Mouse (Mus musculus) cerebellum, adult 2 months (tissue): ENCODE data around the gene Rspry1. TPM values are rescaled to one million over a fixed set of nuclear protein-coding genes. Genes with fewer than 3 reads are reported as not detected.

Experiments used
- DNase-seq, 2 experiments: peaks; one replicate each; pipeline ENCODE4 v3.0.0; 2021
- H3K27ac ChIP-seq: fragments of 200-500 bp; 2 replicates; pipeline ENCODE4 v1.5.1; 2012; ENCODE audit warnings: low read length, control low read depth, inconsistent platforms; ENCODE audit not compliant: insufficient read depth
- H3K27me3 ChIP-seq: fragments of 200-500 bp; 2 replicates; pipeline ENCODE4 v1.6.1; 2012; ENCODE audit warnings: inconsistent platforms, mild to moderate bottlenecking, low read length, moderate library complexity; ENCODE audit not compliant: control insufficient read depth, insufficient read depth
- H3K4me1 ChIP-seq: fragments of 200-500 bp; 2 replicates; pipeline ENCODE4 v1.6.1; 2011; ENCODE audit warnings: low read length; ENCODE audit not compliant: control insufficient read depth, insufficient read depth
- H3K4me3 ChIP-seq: fragments of 200-500 bp; replicated peaks from 2 replicates; pipeline ENCODE3; 2011; ENCODE audit warnings: mild to moderate bottlenecking, low read depth, low read length, control low read depth; ENCODE audit not compliant: insufficient read depth
- CTCF ChIP-seq: fragments of 200-500 bp; IDR thresholded peaks from 2 replicates; pipeline ENCODE4 v1.5.1; 2011; ENCODE audit warnings: low read depth, mild to moderate bottlenecking, control low read depth, low read length, moderate library complexity, borderline replicate concordance; ENCODE audit not compliant: insufficient read depth
- POLR2A ChIP-seq: fragments of 200-500 bp; IDR thresholded peaks from 2 replicates; pipeline ENCODE4 v1.6.1; 2011; ENCODE audit warnings: low read length, control low read depth, borderline replicate concordance; ENCODE audit not compliant: insufficient read depth
- WGBS: fragments of 180-500 bp; shearing (Covaris S2); methylation state at CpG from one replicate; pipeline ENCODE4 v1.1.7; 2018; 5-methylcytosine and 5-hydroxymethylcytosine counted together
- polyA plus RNA-seq: library from polyadenylated mRNA; depleted of rRNA; stranded (reverse); fragments of >200 nt; gene quantifications from 2 replicates; pipeline ENCODE4 v1.2.3, GENCODE M21; 2012; rRNA removed

The Rspry1 gene
- polyA plus RNA-seq, 1 experiment = 22.0 TPM

DNA sequence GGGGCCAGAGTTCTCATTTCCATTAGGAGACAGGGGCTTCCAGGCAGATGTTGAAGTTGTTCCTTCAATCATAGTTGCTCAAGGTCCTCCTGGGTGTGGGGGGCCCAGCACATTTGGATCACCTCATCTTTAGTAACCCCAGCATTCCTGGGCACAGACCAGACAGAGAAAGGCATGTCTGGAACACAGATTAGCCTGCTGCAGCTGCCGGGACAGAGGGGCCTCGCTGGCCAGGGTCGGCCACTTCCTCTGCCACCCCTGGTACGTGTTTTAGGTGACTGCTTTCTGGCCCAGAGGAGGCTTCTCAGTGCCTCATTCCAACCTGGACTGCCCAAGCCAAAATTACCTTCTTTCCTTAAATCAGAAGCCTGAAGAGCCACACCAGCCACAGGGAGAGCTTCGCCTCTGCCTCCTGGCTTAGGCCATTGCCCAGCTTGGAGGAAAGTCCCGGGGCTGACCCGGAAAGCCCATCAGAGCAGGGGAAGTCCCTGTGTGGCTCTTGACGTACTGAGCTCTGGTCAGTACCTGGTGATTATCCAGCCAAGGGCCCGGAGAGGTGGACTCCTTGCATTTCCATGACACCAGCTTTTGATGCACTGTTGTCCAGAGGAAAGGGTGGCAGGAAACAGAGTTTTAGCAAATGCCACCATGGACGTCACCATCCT is 104.0 kb downstream of the Rspry1 start:
- H3K4me1 ChIP-seq = no peaks in the 10 kb centered on the region
- H3K27me3 ChIP-seq = no peaks in the 10 kb centered on the region
- H3K27ac ChIP-seq = no peak overlapping the region
- DNase-seq = no peak
- H3K4me3 ChIP-seq = no peak overlapping the region
- WGBS = 87% methylated on average over 10 of the region's 10 CpGs
- TF ChIP-seq CTCF (no peak), POLR2A (no peak)

GRCm38 (mm10) chr8:94706732-94707395 is 105.1 kb downstream of the Rspry1 start:
- H3K4me1 ChIP-seq = no peaks in the 10 kb centered on the region
- no peak overlapping the region for H3K27ac ChIP-seq
- no peak overlapping the region for H3K4me3 ChIP-seq
- no peak for TF ChIP-seq CTCF
- TF ChIP-seq POLR2A = no peak
- DNase-seq = peak in 1 of 2 experiments; percentile 28
- no peaks in the 10 kb centered on the region for H3K27me3 ChIP-seq
- WGBS = 69% methylated on average over 9 of the region's 9 CpGs

Other genes starting within 250 kb of the Rspry1 start
- 119 and 125 TPM in 2 replicates for gene Herpud1, start 215.5 kb upstream of the Rspry1 start, polyA plus RNA-seq
- gene Nlrc5, start 167.6 kb upstream of the Rspry1 start, polyA plus RNA-seq = 0.71 and 0.82 TPM in 2 replicates
- 39.3 and 46.3 TPM in 2 replicates for gene Cpne2, start 68.9 kb upstream of the Rspry1 start, polyA plus RNA-seq
- gene Fam192a, start 60 bp downstream of the Rspry1 start, polyA plus RNA-seq = 56.1 and 57.6 TPM in 2 replicates
- 198 and 211 TPM in 2 replicates for gene Arl2bp, start 64.7 kb downstream of the Rspry1 start, polyA plus RNA-seq
- 214 and 242 TPM in 2 replicates for gene Pllp, start 94.3 kb downstream of the Rspry1 start, polyA plus RNA-seq
- 0.16 and 0.21 TPM in 2 replicates for gene Ccl22, start 143.7 kb downstream of the Rspry1 start, polyA plus RNA-seq
- 102 and 103 TPM in 2 replicates for gene Cx3cl1, start 170.1 kb downstream of the Rspry1 start, polyA plus RNA-seq
- gene Ccl17, start 208.5 kb downstream of the Rspry1 start, polyA plus RNA-seq = 0.36 and 1.1 TPM in 2 replicates
- gene Coq9, start 236.4 kb downstream of the Rspry1 start, polyA plus RNA-seq = 155 and 163 TPM in 2 replicates
- gene Ciapin1, start 236.4 kb downstream of the Rspry1 start, polyA plus RNA-seq = 58.2 and 58.4 TPM in 2 replicates